Mouse (Mus musculus): ENCODE results near the gene Vbp1.

Vbp1 gene

DNA sequence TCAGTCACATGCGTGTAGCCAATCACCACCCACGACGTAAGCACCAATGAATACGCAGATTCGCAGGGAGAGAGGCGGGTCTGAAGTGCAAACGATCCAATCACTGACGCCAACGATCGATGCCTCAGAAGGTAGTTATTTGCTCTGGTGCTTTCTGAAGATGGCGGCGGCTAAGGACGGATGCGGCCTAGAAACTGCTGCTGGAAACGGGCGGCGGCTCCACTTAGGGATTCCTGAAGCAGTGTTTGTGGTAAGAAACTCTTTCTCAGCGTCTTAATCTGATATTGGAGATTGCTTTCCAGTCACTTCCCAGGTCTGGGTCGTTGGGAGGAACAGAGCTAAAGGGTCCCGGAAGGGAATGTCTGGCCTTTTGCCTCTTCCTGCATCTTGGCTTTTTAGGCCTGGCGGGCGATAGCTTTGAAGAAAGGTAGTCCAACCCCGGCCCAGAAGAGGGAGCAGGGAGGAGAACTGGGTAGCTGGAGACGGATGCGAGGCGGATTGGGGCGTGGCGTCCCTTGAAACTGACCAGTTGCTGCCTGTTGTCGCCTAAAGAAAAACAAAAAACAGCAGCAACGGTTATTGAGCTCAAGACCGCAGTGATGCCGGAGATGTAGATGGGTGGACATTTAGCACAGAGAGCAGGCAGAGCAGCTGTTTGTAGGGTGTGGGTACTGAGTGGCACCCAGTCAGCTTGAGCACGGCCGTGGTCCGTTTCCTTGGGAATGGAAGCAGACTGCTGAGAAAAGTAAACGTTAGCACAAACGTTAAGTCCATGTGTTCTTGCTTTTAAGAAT, at the start of gene Vbp1:
Gene Vbp1 (plus strand): TSS at position 121 of the 794 bp plus-strand sequence.
- peak; percentile 82 for DNase-seq (ENCODE audit: low spot score)

GRCm38 (mm10) chrX:75475182-75475644, 38.9 kb upstream of the Vbp1 start:
- DNase-seq (ENCODE audit: low spot score): peak; percentile 4

- no peak for DNase-seq (ENCODE audit: low spot score)
Observed at GRCm38 (mm10) chrX:75489886-75490285, 24.2 kb upstream of the Vbp1 start.

DNA sequence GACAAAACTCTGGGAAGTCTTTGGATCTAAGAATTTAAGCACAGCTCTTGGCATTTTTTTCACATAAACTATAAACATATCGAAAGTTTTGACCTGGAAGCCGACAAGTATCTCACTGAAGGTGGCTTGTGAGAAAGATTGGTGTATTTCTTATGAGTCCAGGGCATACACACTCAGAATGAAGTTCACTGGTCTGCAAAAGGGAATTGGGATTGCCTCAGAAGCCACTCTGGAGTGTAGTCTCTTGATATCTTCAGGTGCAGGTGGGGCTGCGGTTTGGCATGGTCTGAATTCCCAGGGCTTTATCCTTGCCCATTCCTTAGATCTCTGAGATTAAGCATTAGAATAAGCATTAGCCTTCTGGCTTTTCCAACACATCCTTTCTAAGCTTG, 316 bp upstream of the Vbp1 start:
- DNase-seq (ENCODE audit: low spot score): no peak

GRCm38 (mm10) chrX:75577582-75578324, 63.7 kb downstream of the Vbp1 start, which contains the start of gene Rab39b:
TSS of gene Rab39b (minus strand) at chrX:75578231.
- peak; percentile 18 for DNase-seq (ENCODE audit: low spot score)

DNA sequence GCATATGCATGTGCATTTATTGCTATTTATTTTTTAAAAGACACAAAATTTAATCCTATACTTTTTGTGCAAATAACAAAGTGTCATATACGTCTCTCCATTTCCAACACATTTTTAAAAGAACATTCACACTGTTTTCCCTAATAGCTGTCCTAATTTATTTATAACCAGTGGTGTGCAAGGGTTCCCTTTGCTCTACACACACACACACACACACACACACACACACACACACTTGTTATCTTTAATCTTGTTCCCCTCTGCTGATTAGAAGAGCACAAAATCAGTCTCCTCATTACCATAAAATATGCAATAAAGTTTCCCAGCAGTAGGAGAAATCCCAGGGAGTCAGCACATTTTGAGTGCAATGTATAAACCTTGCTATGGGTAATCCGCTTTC, 64.4 kb downstream of the Vbp1 start:
- DNase-seq (ENCODE audit: low spot score): no peak
